20 mouse cellular contexts compared by ENCODE assay signal in the genomic region with DNA sequence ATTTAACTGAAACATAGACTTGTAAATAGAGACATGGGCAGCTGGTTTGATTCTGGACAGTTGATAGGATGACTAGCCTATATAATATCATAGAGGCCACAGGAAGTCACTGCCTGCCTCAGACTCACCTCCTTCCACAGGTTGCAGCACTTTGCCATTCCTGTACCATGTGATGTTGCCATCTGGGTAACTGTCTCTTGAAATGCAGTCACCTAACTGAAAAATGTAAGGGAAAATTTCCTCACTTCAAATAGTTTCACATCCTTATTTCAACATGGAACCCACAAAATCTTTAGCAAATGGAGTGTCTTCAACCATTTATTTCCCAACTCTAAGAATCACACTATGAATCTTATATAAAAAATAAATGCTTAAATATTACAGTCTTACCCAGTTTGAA.
DNase-seq lines count a peak whose midpoint lies in the region; ATAC-seq lines count a peak whose summit lies in the region.
"Had no signal": no experiment of that assay in that cellular context is flagged by ENCODE, and none has a peak within 500 bp of the region (broad histone marks: within the 10 kb centered on the region; RNA-seq: fewer than 3 reads in every experiment).

No protein-coding gene starts in this region.

- peak; percentile 88 for ATAC-seq in common myeloid progenitor, adult 5-6 weeks (replicated peaks; ENCODE audit: low read depth, poor library complexity, severe bottlenecking)
- ATAC-seq in megakaryocyte, adult 5-6 weeks (ENCODE audit: poor library complexity, severe bottlenecking) = peak; percentile 95
- no peak for ATAC-seq in activated CD4-positive, CD25-positive, alpha-beta regulatory T cell, adult 4 months
- ATAC-seq: forebrain, embryonic 13.5 days; forebrain, embryonic 15.5 days; forebrain, postnatal 0 days; Patski had no signal

- intact Hi-C loops in heart, postnatal 10 days (cut with DNase I) = no loop called here

- peak; percentile 23 for DNase-seq in A20 (ENCODE audit: low read depth, low spot score)
- DNase-seq in heart, postnatal 10 days = no peak
- DNase-seq in right cerebral cortex, postnatal 25 days = no peak
- no peak for DNase-seq in frontal cortex, postnatal 25 days (ENCODE audit: low spot score in 2 of 2)
- DNase-seq: adrenal gland, adult 2 months; adrenal gland, postnatal 10 days; adrenal gland, postnatal 25 days; cerebellum, adult 11 months; cerebellum, adult 18-20 months; cerebellum, adult 8-10 months; cerebellum, adult 9-11 months; cerebellum, postnatal 14 days; cerebellum, postnatal 36 days; forebrain, postnatal 0 days had no signal
